8 mouse cellular contexts compared by ENCODE assay signal in genomic region chr6:94040093-94040492, GRCm38 (mm10).
DNase-seq lines count a peak whose midpoint lies in the region; ATAC-seq and TF ChIP-seq lines count a peak whose summit lies in the region.

No protein-coding gene starts in this region.

- TF ChIP-seq CTCF in small intestine, adult 2 months (IDR thresholded peaks at IDR 0.05; ENCODE audit: extremely low read depth, insufficient read length, insufficient replicate concordance, low read depth, low read length), result peak; percentile 26; the same call in 1 of the 2 replicates

- H3K27ac ChIP-seq in ES-E14 (ENCODE audit: insufficient read depth, low read depth, low read length, poor library complexity, severe bottlenecking), result no peak overlapping the region
- no peak overlapping the region for H3K27ac ChIP-seq in embryonic facial prominence, embryonic 10.5 days (replicated peaks)
- no peak overlapping the region for H3K27ac ChIP-seq in small intestine, adult 2 months (ENCODE audit: insufficient read depth, low read depth, low read length)
- no peak overlapping the region for H3K27ac ChIP-seq in forebrain, embryonic 11.5 days (ENCODE audit: low read depth, low read length)

- H3K4me1 ChIP-seq in ES-E14 (ENCODE audit: control insufficient read depth in 2 of 2, insufficient read depth in 2 of 2, low read length in 2 of 2, poor library complexity in 1 of 2), result peaks cover 0 to 13% of the 10 kb centered on the region in 2 experiments; a peak in 2 of 4 replicates
- peaks cover 27% of the 10 kb centered on the region for H3K4me1 ChIP-seq in embryonic facial prominence, embryonic 10.5 days
- no peaks in the 10 kb centered on the region for H3K4me1 ChIP-seq in small intestine, adult 2 months (ENCODE audit: control insufficient read depth, insufficient read depth, insufficient read length, low read length)
- 0 out of 2 replicates have a peak, but pooled peaks cover 2% of the 10 kb centered on the region for H3K4me1 ChIP-seq in forebrain, embryonic 11.5 days (replicated peaks; ENCODE audit: control insufficient read depth, insufficient read depth, low read length)

- ATAC-seq in forebrain, embryonic 11.5 days (replicated peaks; ENCODE audit: low FRiP score), result no peak

- no peaks in the 10 kb centered on the region for H3K36me3 ChIP-seq in ES-E14 (ENCODE audit: control insufficient read depth, insufficient read depth, low read length, poor library complexity, severe bottlenecking)
- H3K36me3 ChIP-seq in embryonic facial prominence, embryonic 10.5 days (replicated peaks), result no peaks in the 10 kb centered on the region
- H3K36me3 ChIP-seq in small intestine, adult 2 months (ENCODE audit: control insufficient read depth, insufficient read depth, low read length), result no peaks in the 10 kb centered on the region
- no peaks in the 10 kb centered on the region for H3K36me3 ChIP-seq in forebrain, embryonic 11.5 days (ENCODE audit: control insufficient read depth, insufficient read depth, low read length)

- H3K27me3 ChIP-seq in embryonic facial prominence, embryonic 10.5 days (replicated peaks; ENCODE audit: low read depth, poor library complexity, severe bottlenecking), result no peaks in the 10 kb centered on the region
- no peaks in the 10 kb centered on the region for H3K27me3 ChIP-seq in small intestine, adult 2 months (ENCODE audit: control insufficient read depth, insufficient read depth, low read length)
- no peaks in the 10 kb centered on the region for H3K27me3 ChIP-seq in forebrain, embryonic 11.5 days (ENCODE audit: control insufficient read depth, insufficient read depth, low read length)

- no peak overlapping the region for H3K9ac ChIP-seq in ES-E14 (ENCODE audit: insufficient read depth, low read depth, low read length, poor library complexity, severe bottlenecking)
- no peak overlapping the region for H3K9ac ChIP-seq in forebrain, embryonic 11.5 days (ENCODE audit: low read length)

- DNase-seq in gastrocnemius, adult 18-20 months (ENCODE audit: low spot score), result peak; percentile 21
- no peak for DNase-seq in gastrocnemius, postnatal 14 days
- peak; percentile 44 to 72 for DNase-seq in left cerebral cortex, postnatal 14 days (ENCODE audit: low spot score in 2 of 2)
- no peak for DNase-seq in left cerebral cortex, adult 9 months (ENCODE audit: low spot score in 2 of 2)
- DNase-seq in ES-E14 (ENCODE audit: low read depth, low spot score), result peak; percentile 40
- DNase-seq in embryonic facial prominence, embryonic 10.5 days (ENCODE audit: low spot score), result peak; percentile 39
- no peak for DNase-seq in forebrain, embryonic 11.5 days (ENCODE audit: low spot score)

- no peak for TF ChIP-seq POLR2A in small intestine, adult 2 months (IDR thresholded peaks at IDR 0.05; ENCODE audit: low read depth, low read length)

- intact Hi-C loops in gastrocnemius, postnatal 14 days (cut with DNase I; ENCODE audit: low total_unique reads), result no loop called here
- intact Hi-C loops in left cerebral cortex, postnatal 14 days (cut with DNase I), result loop anchor here (5.0 kb wide), 1 partner anchor 283 kb away; no protein-coding TSS in a partner anchor

- no peaks in the 10 kb centered on the region for H3K9me3 ChIP-seq in ES-E14 (ENCODE audit: control insufficient read depth, insufficient read depth, low read depth, low read length)
- 0 out of 2 replicates have a peak, but pooled peaks cover 2% of the 10 kb centered on the region for H3K9me3 ChIP-seq in embryonic facial prominence, embryonic 10.5 days
- H3K9me3 ChIP-seq in forebrain, embryonic 11.5 days (ENCODE audit: control insufficient read depth, low read length), result peaks cover 3% of the 10 kb centered on the region

- in situ Hi-C loops in ES-E14 (cut with MboI; ENCODE audit: low sequenced_read_pairs in 2 of 2, unreplicated experiment in 2 of 2), result no loop called here

- no peak overlapping the region for H3K4me2 ChIP-seq in forebrain, embryonic 11.5 days (ENCODE audit: low read depth, low read length, severe bottlenecking)

- WGBS in embryonic facial prominence, embryonic 10.5 days, result 68% methylated on average over 2 of the region's 2 CpGs
- WGBS in small intestine, adult 2 months, result 82% methylated on average over 2 of the region's 2 CpGs
- 66% methylated on average over 2 of the region's 2 CpGs for WGBS in forebrain, embryonic 11.5 days

- no peak overlapping the region for H3K4me3 ChIP-seq in ES-E14 (ENCODE audit: insufficient read depth in 1 of 2, low read depth in 1 of 2, low read length in 2 of 2, poor library complexity in 1 of 2, severe bottlenecking in 1 of 2)
- H3K4me3 ChIP-seq in embryonic facial prominence, embryonic 10.5 days, result no peak overlapping the region
- no peak overlapping the region for H3K4me3 ChIP-seq in small intestine, adult 2 months (ENCODE audit: low read depth, low read length)
- H3K4me3 ChIP-seq in forebrain, embryonic 11.5 days (ENCODE audit: low read depth, low read length), result no peak overlapping the region

TF ChIP-seq in ES-E14, 5 proteins besides CTCF, POLR2A, EP300 and RAD21:
- TF ChIP-seq MAFK (IDR thresholded peaks at IDR 0.05; ENCODE audit: insufficient read depth, low read depth, low read length), result no peak
- no peak for TF ChIP-seq CHD2 (IDR thresholded peaks at IDR 0.05; ENCODE audit: low read depth, low read length)
- TF ChIP-seq ZC3H11A (IDR thresholded peaks at IDR 0.05; ENCODE audit: borderline replicate concordance, low read depth, low read length), result no peak
- TF ChIP-seq ZNF384 (IDR thresholded peaks at IDR 0.05; ENCODE audit: low read depth, low read length), result 0 out of 2 replicates have a peak, but pooled peaks have one; percentile 40
- no peak for TF ChIP-seq HCFC1 (IDR thresholded peaks at IDR 0.05; ENCODE audit: borderline replicate concordance, insufficient read depth, low read length)

Comparison
In these comparisons a context has a peak if more than half of its experiments do, and no peak if none do; other contexts are left out.
1. DNase-seq: peak in gastrocnemius, adult 18-20 months (single experiment), left cerebral cortex, postnatal 14 days (2 of 2), ES-E14 (single experiment) and embryonic facial prominence, embryonic 10.5 days (single experiment); none in gastrocnemius, postnatal 14 days (single experiment), left cerebral cortex, adult 9 months (0 of 2) and forebrain, embryonic 11.5 days (single experiment).